Mouse (Mus musculus) G1E (cell line): Measurements from ENCODE around the gene Sars2. TPM values are rescaled to one million over a fixed set of nuclear protein-coding genes. Genes with fewer than 3 reads are reported as not detected.
A peak's percentile ranks its signal among the peaks of the same experiment; 100 is the strongest.

Experiments
- ATAC-seq: 2 replicates; pipeline ENCODE4 v1.8.0; 2016; ENCODE audit warnings: mild to moderate bottlenecking; ENCODE audit not compliant: insufficient number of reproducible peaks, poor library complexity, low FRiP score, severe bottlenecking; ENCODE audit errors: extremely low read depth
- DNase-seq: peaks from one replicate; pipeline ENCODE4 v3.0.0; 2012; ENCODE audit warnings: low spot score
- H3K27me3 ChIP-seq: 2 replicates; pipeline ENCODE4 v1.6.1; 2012; ENCODE audit warnings: mild to moderate bottlenecking, low read length, inconsistent platforms; ENCODE audit not compliant: insufficient read depth
- H3K36me3 ChIP-seq: replicated peaks from 2 replicates; pipeline ENCODE3; 2012; ENCODE audit warnings: mild to moderate bottlenecking, inconsistent platforms
- H3K4me1 ChIP-seq: 2 replicates; pipeline ENCODE4 v1.6.1; 2012; ENCODE audit warnings: low read depth, low read length, inconsistent platforms, mixed read lengths; ENCODE audit not compliant: insufficient read depth
- H3K4me3 ChIP-seq: 2 replicates; pipeline ENCODE4 v1.5.1; 2012; ENCODE audit warnings: low read depth, mild to moderate bottlenecking, inconsistent platforms, low read length, moderate library complexity, mixed read lengths
- H3K9me3 ChIP-seq: replicated peaks from 2 replicates; pipeline ENCODE4 v1.6.1; 2012; ENCODE audit warnings: inconsistent platforms
- CTCF ChIP-seq: IDR thresholded peaks from 2 replicates; pipeline ENCODE4 v1.5.1; 2012; ENCODE audit warnings: low read depth, low read length, inconsistent platforms, mixed read lengths
- GATA1 ChIP-seq: IDR thresholded peaks from 2 replicates; pipeline ENCODE4 v1.6.1; 2012; ENCODE audit warnings: borderline replicate concordance, low read length, inconsistent platforms, mixed read lengths
- GATA2 ChIP-seq: IDR thresholded peaks from 2 replicates; pipeline ENCODE4 v1.6.1; 2012; ENCODE audit warnings: low read depth, low read length, inconsistent platforms, borderline replicate concordance
- POLR2AphosphoS5 ChIP-seq: IDR thresholded peaks from 2 replicates; pipeline ENCODE4 v1.6.1; 2012; ENCODE audit warnings: low read depth, low read length, inconsistent platforms; ENCODE audit not compliant: insufficient replicate concordance
- TAL1 ChIP-seq: conservative IDR thresholded peaks from 2 replicates; pipeline ENCODE4 v1.6.1; 2012; ENCODE audit warnings: low read depth, low read length, inconsistent platforms, mixed read lengths
- polyA plus RNA-seq: library from polyadenylated mRNA; stranded (reverse); fragments of >175 nt; gene quantifications from 2 replicates; pipeline ENCODE4 v1.2.3, GENCODE M21; 2012
- total RNA-seq, 2 experiments: library from RNA; stranded (forward) in 1 of 2; stranded (reverse) in 1 of 2; fragments of 200-1000 nt in 1 of 2; fragments of >200 nt in 1 of 2; fragmentation: Nextera tagmentation in 1 of 2; gene quantifications; 2 replicates each; pipeline ENCODE4 v1.2.3; 2014 to 2017

Gene Sars2
- total RNA-seq (2014; fragmentation: Nextera tagmentation) (10.1 and 17.1 TPM in 2 replicates), total RNA-seq (2017) (9.1 and 10.0 TPM in 2 replicates), polyA plus RNA-seq (33.4 and 41.5 TPM in 2 replicates)

DNA sequence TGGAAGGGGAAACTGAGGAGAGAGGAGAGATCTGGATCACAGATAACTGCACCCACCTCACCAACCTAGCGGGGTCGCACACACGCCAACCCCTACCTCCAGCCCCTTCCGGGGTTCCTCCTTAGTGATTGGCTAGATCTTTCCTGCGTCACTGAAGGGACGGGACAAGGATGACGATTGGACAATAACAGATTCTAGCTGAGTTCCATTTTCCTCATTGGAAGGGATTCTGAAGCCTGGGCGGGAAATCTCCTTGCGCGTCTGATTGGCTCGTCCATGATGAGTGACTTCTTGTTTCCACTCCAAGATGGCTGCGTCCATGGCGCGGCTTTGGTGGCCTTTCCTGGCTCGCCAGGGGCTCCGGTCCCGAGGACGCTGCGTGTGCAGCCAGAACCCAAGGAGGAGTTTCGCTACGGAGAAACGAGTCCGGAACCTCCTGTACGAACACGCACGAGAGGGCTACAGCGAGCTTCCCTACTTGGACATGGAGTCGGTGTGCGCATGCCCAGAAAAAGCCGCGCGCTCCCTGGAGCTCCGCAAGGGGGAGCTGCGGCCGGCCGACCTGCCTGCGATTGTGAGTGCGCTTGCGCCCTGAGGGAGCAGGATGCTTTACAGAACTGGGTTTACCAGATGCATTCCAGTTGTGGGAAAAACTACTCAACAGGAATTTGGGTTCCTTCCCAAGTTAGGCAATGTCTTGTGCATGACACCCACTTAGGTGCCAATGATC is at the start of gene Sars2, which contains the start of gene Mrps12:
Gene Sars2, plus strand, starts transcription at position 284 of the 730 bp plus-strand sequence.
Gene Mrps12, minus strand, starts transcription at position 112 of the 730 bp plus-strand sequence.
- H3K4me1 ChIP-seq = peaks cover 39% of the 10 kb centered on the region
- no peaks in the 10 kb centered on the region for H3K27me3 ChIP-seq
- no peaks in the 10 kb centered on the region for H3K9me3 ChIP-seq
- ATAC-seq (peak; percentile 99), DNase-seq (peak; percentile 99)
- H3K4me3 ChIP-seq = peak within 1 kb of the TSS; percentile 81
- TF ChIP-seq CTCF = peak; percentile 53; the same call in 1 of the 2 replicates
- TF ChIP-seq POLR2AphosphoS5 = no peak
- no peak for TF ChIP-seq GATA1
- H3K36me3 ChIP-seq = peaks cover 61% of the 10 kb centered on the region

DNA sequence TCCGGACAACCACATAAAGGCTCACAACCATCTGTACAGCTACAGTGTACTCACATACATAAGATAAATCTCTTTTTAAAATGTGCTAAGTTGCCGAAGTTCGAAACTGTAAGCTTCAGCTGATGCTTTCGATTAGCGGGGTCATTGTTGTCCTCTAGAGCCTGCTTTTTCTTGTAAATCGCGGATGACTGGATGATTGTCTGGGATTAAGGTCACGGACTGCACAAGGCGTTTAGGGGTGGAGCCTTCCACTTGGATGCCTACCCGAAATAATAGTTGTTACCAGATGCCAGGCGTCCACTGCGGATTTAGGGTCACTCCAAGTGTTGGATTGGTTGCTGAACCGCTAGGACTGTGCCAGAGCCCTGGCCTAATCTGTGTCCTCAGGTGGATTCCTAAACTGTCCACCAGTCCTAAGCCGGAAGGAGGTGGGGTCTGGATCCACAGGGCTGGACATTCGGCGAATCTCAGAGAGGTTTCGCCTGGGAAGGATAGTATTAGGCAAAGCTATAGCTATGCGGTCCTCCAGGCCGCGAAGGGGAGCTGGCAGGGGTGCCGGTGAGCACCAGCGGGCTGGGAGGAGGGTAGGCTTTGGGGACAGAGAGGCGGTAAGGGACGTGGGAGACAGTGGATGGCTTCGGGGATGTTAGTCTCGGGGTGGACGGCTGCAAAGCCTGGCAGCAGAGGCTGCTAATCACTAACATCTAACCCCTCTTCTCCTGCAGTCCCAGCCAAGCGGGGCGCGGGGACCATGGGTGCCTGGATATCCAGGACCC is 49.1 kb upstream of the Sars2 start, which contains the start of gene Fbxo27:
Gene Fbxo27, plus strand, starts transcription at position 305 of the 776 bp plus-strand sequence.
- H3K9me3 ChIP-seq = peaks cover 7% of the 10 kb centered on the region
- no peaks in the 10 kb centered on the region for H3K36me3 ChIP-seq
- H3K27me3 ChIP-seq = peaks cover 8% of the 10 kb centered on the region; the same call in 1 of the 2 replicates
- ATAC-seq = no peak
- no peak for DNase-seq
- peak within 1 kb of the TSS; percentile 14; the same call in 1 of the 2 replicates for H3K4me3 ChIP-seq
- TF ChIP-seq GATA1 = no peak
- TF ChIP-seq POLR2AphosphoS5 = no peak
- no peak for TF ChIP-seq TAL1
- TF ChIP-seq CTCF = no peak
- TF ChIP-seq GATA2 = no peak
- H3K4me1 ChIP-seq = peaks cover 4% of the 10 kb centered on the region; the same call in 1 of the 2 replicates

DNA sequence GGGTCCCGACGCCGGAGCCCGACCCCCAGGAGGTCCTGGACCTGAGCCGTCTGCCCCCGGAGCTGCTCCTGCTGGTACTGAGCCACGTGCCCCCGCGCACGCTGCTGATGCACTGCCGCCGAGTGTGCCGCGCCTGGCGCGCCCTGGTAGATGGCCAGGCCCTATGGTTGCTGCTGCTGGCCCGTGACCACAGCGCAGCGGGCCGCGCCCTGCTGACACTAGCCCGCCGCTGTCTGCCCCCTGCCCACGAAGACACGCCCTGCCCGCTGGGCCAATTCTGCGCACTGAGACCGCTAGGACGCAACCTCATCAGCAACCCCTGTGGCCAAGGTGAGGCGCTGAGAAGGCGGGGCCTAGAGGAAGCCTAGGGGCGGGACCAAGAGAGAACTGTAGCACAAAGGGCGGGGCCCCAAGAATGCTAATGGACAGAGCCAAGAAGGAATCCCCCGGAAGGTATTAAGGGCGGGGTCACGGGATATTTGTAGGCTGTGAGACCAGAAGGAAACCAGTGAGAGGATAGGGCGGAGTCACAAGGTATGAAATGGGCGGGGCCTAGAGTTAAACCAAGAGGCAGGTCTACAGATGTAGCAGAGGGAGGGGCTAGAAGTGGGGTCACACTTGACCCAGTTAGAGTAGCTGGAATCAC is 48.3 kb upstream of the Sars2 start:
- Histone ChIP-seq H3K4me3 (peak overlapping the region; percentile 14; the same call in 1 of the 2 replicates), H3K9me3 (peaks cover 7% of the 10 kb centered on the region), H3K4me1 (peaks cover 4% of the 10 kb centered on the region; the same call in 1 of the 2 replicates), H3K27me3 (peaks cover 8% of the 10 kb centered on the region; the same call in 1 of the 2 replicates), H3K36me3 (no peaks in the 10 kb centered on the region)
- ATAC-seq = no peak
- no peak for TF ChIP-seq TAL1
- no peak for TF ChIP-seq GATA2
- no peak for TF ChIP-seq GATA1
- no peak for TF ChIP-seq CTCF
- no peak for TF ChIP-seq POLR2AphosphoS5
- DNase-seq = no peak

DNA sequence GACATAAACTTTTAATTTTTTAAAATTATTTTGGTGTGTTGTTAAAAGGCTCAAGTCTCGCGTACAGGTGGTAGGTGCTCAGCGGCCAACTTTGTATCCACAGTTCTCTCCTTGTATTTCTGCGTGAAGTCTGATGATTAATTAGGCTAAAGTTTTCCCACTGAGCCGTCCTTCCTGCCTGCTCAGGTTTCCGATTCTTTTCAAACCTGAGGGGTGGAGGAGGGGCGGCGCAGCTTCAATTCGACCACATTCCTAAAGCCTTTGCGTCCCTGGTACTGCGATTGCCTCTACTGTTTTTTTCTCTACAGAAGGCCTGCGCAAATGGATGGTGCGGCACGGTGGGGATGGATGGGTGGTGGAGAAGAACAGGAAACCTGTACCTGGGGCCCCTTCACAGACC is 47.4 kb upstream of the Sars2 start:
- no peak overlapping the region for H3K4me3 ChIP-seq
- H3K27me3 ChIP-seq = peaks cover 8% of the 10 kb centered on the region; the same call in 1 of the 2 replicates
- no peak for ATAC-seq
- TF ChIP-seq CTCF (no peak), TAL1 (no peak), GATA2 (no peak), GATA1 (no peak), POLR2AphosphoS5 (no peak)
- peaks cover 7% of the 10 kb centered on the region for H3K9me3 ChIP-seq
- no peak for DNase-seq
- peaks cover 4% of the 10 kb centered on the region; the same call in 1 of the 2 replicates for H3K4me1 ChIP-seq
- no peaks in the 10 kb centered on the region for H3K36me3 ChIP-seq

DNA sequence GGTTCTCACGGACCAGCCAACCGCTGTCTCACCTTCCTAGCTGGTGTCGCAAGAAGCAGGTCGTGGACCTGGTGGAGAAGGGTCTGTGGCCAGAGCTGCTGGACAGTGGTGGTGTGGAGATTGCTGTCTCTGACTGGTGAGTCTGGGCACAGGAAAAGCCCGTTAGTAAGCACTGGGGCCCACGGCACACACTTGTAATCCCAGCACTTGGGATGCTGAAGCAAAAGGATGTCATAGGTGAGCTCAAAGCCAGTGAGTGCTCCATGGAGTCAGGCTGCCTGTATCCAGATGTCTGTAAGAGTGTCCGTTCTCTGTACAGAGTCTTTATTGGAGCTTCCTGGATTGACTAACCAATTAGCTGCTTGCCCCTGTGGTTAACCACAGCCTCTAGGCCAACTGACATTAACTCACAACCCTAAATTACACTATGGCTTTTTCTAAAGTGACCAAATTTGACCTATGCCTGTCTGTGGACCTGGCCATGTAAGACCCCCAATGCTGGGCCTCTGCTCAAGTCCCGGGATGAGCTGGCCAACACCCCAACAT is 46.8 kb upstream of the Sars2 start:
- peaks cover 7% of the 10 kb centered on the region for H3K9me3 ChIP-seq
- H3K4me3 ChIP-seq = no peak overlapping the region
- peaks cover 8% of the 10 kb centered on the region; the same call in 1 of the 2 replicates for H3K27me3 ChIP-seq
- DNase-seq (no peak), ATAC-seq (no peak)
- H3K4me1 ChIP-seq = peaks cover 4% of the 10 kb centered on the region; the same call in 1 of the 2 replicates
- no peaks in the 10 kb centered on the region for H3K36me3 ChIP-seq
- TF ChIP-seq GATA2 (no peak), TAL1 (no peak), CTCF (no peak)
